Mouse (Mus musculus): ENCODE measurements around the gene Olfr1392.

GRCm38 (mm10) chr11:49237532-49237931, 47.5 kb upstream of the Olfr1392 start:
- TF ChIP-seq POLR2A (IDR thresholded peaks at IDR 0.05; ENCODE audit: control insufficient read depth, low read depth, low read length) (no peak), CTCF (IDR thresholded peaks at IDR 0.05; ENCODE audit: control insufficient read depth, insufficient read depth, insufficient replicate concordance, low read depth, low read length) (no peak)

Data from testis, adult 2 months (tissue).